Mouse (Mus musculus): Measurements from ENCODE around the gene Zfp648. TPM values are rescaled to one million over a fixed set of nuclear protein-coding genes. Genes with fewer than 3 reads are reported as not detected.

The Zfp648 gene
- 0.11 TPM in 1 of 2 replicates, not detected in the other for polyA plus RNA-seq (2014; fragmentation: Nextera tagmentation; extraction: Ambion mirVana)

DNA sequence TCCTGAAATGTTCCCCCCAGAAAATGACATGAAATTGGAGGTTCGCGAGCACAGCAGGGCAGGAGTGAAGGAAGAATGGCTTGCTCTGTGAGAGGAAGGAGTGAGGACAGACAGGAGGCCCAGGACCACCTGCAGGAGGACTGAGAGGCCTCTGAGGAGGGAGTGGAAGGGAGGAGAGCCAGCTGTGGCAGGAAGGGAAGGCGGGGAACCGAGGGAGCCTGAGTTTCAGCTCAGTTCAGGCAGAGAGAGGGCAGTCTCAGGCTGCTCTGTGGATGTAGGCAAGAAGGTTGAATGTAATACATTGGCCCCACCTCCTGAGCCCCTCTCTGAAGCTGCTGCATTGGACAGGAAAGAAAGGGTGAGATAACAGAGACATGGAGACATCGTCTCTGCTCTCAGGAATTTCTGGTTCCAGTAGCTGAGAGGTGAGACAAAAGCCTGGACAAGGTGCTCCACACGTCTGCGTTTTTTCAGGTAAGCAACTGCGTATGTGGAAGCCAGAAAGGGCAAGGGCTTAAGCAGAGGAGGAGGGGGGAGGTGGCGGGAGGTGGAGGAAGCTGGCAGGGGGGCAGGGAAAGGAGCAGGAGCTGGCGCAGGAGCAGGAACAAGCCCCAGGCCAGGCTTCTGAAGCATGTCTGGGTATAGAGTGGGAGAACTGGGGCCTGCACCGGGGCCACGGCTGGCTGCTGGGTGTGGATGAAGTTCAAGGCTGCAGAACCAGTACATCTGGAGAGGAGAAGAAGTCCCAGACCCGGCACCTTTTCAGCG, at the start of gene Zfp648:
Gene Zfp648 (plus strand): TSS at position 233 of the 768 bp plus-strand sequence.
- WGBS: 38% methylated on average over 14 of the region's 14 CpGs
- H3K36me3 ChIP-seq (ENCODE audit: control insufficient read depth, insufficient read depth, low read length): no peaks in the 10 kb centered on the region
- peaks cover 4% of the 10 kb centered on the region; the same call in 1 of the 2 replicates for H3K4me1 ChIP-seq (replicated peaks; ENCODE audit: control insufficient read depth, insufficient read depth, low read length)
- peaks cover 24% of the 10 kb centered on the region for H3K27me3 ChIP-seq (ENCODE audit: control insufficient read depth, insufficient read depth, low read length)
- H3K27ac ChIP-seq (ENCODE audit: low read depth, low read length): no peak within 1 kb of the TSS
- H3K4me2 ChIP-seq (replicated peaks; ENCODE audit: low read depth, low read length): no peak within 1 kb of the TSS
- DNase-seq (ENCODE audit: low spot score): no peak
- no peaks in the 10 kb centered on the region for H3K9me3 ChIP-seq (ENCODE audit: control insufficient read depth, low read length)
- no peak within 1 kb of the TSS for H3K4me3 ChIP-seq (ENCODE audit: low read depth, low read length)
- no peak within 1 kb of the TSS for H3K9ac ChIP-seq (ENCODE audit: low read depth, low read length)
- ATAC-seq (ENCODE audit: low FRiP score): no peak

DNA sequence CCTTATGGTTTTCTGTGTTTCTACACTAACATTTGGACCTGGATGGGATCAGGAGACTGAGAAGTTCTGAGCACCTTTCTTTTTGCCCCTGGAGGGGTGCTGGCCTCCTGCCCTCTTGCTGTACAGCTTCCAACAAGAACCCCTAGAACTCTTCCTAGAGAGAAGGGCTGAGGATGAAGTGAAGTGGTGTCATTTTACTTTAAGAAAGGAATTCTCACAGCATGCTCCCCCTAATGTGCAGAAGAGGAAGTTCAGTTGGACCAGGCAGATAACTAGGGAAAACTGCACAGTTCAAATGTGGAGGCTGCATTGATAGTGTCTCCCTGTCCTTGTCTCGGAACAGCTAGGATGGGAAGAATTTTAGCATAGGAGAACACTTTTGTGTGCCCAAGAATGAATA, 48.4 kb upstream of the Zfp648 start:
- H3K9ac ChIP-seq (ENCODE audit: low read depth, low read length): no peak overlapping the region
- H3K4me2 ChIP-seq (replicated peaks; ENCODE audit: low read depth, low read length): no peak overlapping the region
- 93% methylated on average over 1 of the region's 1 CpGs for WGBS
- no peak for DNase-seq (ENCODE audit: low spot score)
- no peak overlapping the region for H3K27ac ChIP-seq (ENCODE audit: low read depth, low read length)
- H3K4me1 ChIP-seq (replicated peaks; ENCODE audit: control insufficient read depth, insufficient read depth, low read length): no peaks in the 10 kb centered on the region; the same call in 1 of the 2 replicates
- no peaks in the 10 kb centered on the region for H3K27me3 ChIP-seq (ENCODE audit: control insufficient read depth, insufficient read depth, low read length)
- no peak for ATAC-seq (ENCODE audit: low FRiP score)
- H3K9me3 ChIP-seq (ENCODE audit: control insufficient read depth, low read length): no peaks in the 10 kb centered on the region
- no peak overlapping the region for H3K4me3 ChIP-seq (ENCODE audit: low read depth, low read length)
- no peaks in the 10 kb centered on the region for H3K36me3 ChIP-seq (ENCODE audit: control insufficient read depth, insufficient read depth, low read length)

DNA sequence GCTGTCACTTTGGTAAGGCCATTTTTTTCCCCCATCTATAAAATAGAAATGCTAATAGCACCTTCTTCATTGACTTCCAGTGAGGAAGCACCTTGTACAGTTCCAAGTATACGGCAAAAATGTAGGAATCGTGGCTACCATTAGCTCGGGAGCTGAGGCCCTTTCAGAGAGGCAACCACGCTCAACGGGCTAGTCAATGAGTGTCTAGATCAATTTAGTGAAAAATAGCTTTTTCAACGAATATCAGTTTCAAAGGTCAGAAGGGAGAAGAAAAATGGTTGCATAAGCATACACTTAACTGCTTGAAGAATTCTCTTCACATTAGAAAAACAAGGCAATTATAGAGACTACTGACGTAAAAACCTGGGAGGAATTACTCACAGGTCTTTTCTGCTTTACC, 47.2 kb upstream of the Zfp648 start:
- DNase-seq (ENCODE audit: low spot score): no peak
- no peak overlapping the region for H3K27ac ChIP-seq (ENCODE audit: low read depth, low read length)
- ATAC-seq (ENCODE audit: low FRiP score): no peak
- H3K4me1 ChIP-seq (replicated peaks; ENCODE audit: control insufficient read depth, insufficient read depth, low read length): no peaks in the 10 kb centered on the region; the same call in 1 of the 2 replicates
- no peaks in the 10 kb centered on the region for H3K36me3 ChIP-seq (ENCODE audit: control insufficient read depth, insufficient read depth, low read length)
- H3K27me3 ChIP-seq (ENCODE audit: control insufficient read depth, insufficient read depth, low read length): no peaks in the 10 kb centered on the region
- H3K4me3 ChIP-seq (ENCODE audit: low read depth, low read length): no peak overlapping the region
- no peaks in the 10 kb centered on the region for H3K9me3 ChIP-seq (ENCODE audit: control insufficient read depth, low read length)
- H3K4me2 ChIP-seq (replicated peaks; ENCODE audit: low read depth, low read length): no peak overlapping the region
- WGBS: 90% methylated on average over 7 of the region's 7 CpGs
- no peak overlapping the region for H3K9ac ChIP-seq (ENCODE audit: low read depth, low read length)

DNA sequence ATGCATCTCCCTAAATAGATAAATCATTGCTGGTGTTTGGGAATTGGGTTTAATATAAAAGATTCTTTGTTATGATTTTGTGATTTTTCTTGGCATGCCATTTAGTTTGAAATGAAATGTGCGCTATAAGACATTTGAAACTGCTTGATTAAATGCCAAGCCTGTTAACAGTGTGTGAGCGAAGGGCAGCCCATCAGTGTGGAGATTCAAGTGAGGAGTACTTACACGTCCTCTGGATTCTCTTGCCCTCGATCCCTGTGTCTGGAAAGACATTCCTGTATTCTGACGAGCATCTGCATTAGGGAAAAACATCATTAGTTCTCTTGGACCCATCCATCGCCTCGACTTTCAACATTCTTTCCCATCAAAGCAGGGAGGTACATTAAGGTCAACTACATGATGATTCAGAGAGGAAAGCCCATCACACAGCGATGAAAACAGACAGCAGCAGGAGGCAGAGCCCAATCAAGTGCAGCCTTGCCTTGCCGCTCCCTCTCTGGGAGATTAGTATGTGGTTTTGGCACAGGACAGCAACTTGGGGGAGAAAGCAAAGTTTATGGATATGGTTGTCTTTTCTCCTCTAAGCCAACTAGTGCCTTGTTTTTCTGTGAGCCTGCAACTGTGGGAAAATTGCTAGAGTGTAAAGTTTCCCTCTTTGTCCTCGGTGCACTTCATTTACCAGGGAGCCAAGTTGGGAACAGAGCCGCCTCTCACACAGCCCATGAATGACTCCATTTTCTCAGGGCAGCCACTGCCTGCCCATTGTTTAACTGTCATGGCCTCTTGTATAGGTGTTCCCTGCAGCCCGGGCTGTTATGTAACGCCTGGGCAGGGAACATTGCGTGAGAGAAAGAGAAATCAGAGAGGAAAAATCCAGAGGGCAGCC, 44.6 kb upstream of the Zfp648 start:
- Histone ChIP-seq H3K9ac (ENCODE audit: low read depth, low read length) (no peak overlapping the region), H3K9me3 (ENCODE audit: control insufficient read depth, low read length) (no peaks in the 10 kb centered on the region), H3K27ac (ENCODE audit: low read depth, low read length) (peak overlapping the region; percentile 75), H3K4me3 (ENCODE audit: low read depth, low read length) (no peak overlapping the region), H3K27me3 (ENCODE audit: control insufficient read depth, insufficient read depth, low read length) (no peaks in the 10 kb centered on the region), H3K4me2 (replicated peaks; ENCODE audit: low read depth, low read length) (no peak overlapping the region), H3K4me1 (replicated peaks; ENCODE audit: control insufficient read depth, insufficient read depth, low read length) (no peaks in the 10 kb centered on the region; the same call in 1 of the 2 replicates), H3K36me3 (ENCODE audit: control insufficient read depth, insufficient read depth, low read length) (no peaks in the 10 kb centered on the region)
- ATAC-seq (ENCODE audit: low FRiP score) (peak; percentile 82), DNase-seq (ENCODE audit: low spot score) (peak; percentile 33)
- WGBS: 53% methylated on average over 14 of the region's 14 CpGs

DNA sequence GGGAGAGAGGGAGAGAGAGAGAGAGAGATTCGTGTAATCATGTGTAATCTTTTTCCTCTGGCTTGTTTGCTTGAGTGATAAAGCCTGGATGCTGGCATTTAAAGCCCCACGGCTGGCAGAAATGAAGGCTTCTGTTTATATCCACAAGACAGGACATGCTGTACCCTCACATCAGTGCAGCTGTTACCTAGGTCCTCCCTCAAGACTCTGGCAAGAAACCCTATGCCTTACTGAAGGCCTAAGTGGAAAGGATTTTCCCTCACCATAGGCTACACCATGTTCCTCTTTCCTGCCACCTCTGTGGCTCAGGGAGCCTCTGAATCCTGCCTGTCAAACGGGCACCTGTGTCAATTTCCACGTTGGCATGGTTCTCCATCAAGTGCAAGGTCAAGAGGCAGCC, 43.9 kb upstream of the Zfp648 start:
- WGBS: 67% methylated on average over 4 of the region's 4 CpGs

DNA sequence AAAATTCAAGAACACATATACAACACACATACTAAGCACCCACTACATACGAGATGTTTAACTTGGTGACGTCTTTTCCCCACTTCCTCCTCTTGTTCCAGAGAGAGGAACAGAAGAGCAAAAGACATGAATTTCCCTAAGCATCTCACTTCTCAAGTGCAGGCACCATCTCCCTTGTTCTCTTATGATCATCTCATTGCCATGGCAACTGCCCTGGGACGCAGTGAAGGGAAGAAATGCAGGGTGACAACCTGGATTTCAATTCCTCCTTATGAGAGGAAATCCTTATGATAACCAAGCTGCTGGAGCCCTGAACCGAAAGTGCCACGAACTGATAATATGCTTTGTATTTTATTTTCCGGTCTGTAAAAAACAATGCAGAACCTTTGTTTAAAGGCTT, 33.3 kb upstream of the Zfp648 start:
- DNase-seq (ENCODE audit: low spot score) (no peak), ATAC-seq (ENCODE audit: low FRiP score) (no peak)
- no peaks in the 10 kb centered on the region for H3K36me3 ChIP-seq (ENCODE audit: control insufficient read depth, insufficient read depth, low read length)
- H3K27ac ChIP-seq (ENCODE audit: low read depth, low read length): no peak overlapping the region
- H3K4me2 ChIP-seq (replicated peaks; ENCODE audit: low read depth, low read length): no peak overlapping the region
- 90% methylated on average over 6 of the region's 6 CpGs for WGBS
- H3K9ac ChIP-seq (ENCODE audit: low read depth, low read length): no peak overlapping the region
- H3K4me3 ChIP-seq (ENCODE audit: low read depth, low read length): no peak overlapping the region
- no peaks in the 10 kb centered on the region for H3K9me3 ChIP-seq (ENCODE audit: control insufficient read depth, low read length)
- no peaks in the 10 kb centered on the region for H3K27me3 ChIP-seq (ENCODE audit: control insufficient read depth, insufficient read depth, low read length)
- no peaks in the 10 kb centered on the region for H3K4me1 ChIP-seq (replicated peaks; ENCODE audit: control insufficient read depth, insufficient read depth, low read length)

More for the DNA sequence above, 43.9 kb upstream of the Zfp648 start:
- no peak for DNase-seq (ENCODE audit: low spot score)
- H3K9ac ChIP-seq (ENCODE audit: low read depth, low read length): no peak overlapping the region
- H3K27ac ChIP-seq (ENCODE audit: low read depth, low read length): peak overlapping the region; percentile 54
- ATAC-seq (ENCODE audit: low FRiP score): 0 out of 2 replicates have a peak, but pooled peaks have one; percentile 35
- no peak overlapping the region for H3K4me3 ChIP-seq (ENCODE audit: low read depth, low read length)
- H3K4me2 ChIP-seq (replicated peaks; ENCODE audit: low read depth, low read length): no peak overlapping the region
- no peaks in the 10 kb centered on the region for H3K36me3 ChIP-seq (ENCODE audit: control insufficient read depth, insufficient read depth, low read length)
- no peaks in the 10 kb centered on the region for H3K9me3 ChIP-seq (ENCODE audit: control insufficient read depth, low read length)
- H3K27me3 ChIP-seq (ENCODE audit: control insufficient read depth, insufficient read depth, low read length): no peaks in the 10 kb centered on the region
- H3K4me1 ChIP-seq (replicated peaks; ENCODE audit: control insufficient read depth, insufficient read depth, low read length): no peaks in the 10 kb centered on the region; the same call in 1 of the 2 replicates

DNA sequence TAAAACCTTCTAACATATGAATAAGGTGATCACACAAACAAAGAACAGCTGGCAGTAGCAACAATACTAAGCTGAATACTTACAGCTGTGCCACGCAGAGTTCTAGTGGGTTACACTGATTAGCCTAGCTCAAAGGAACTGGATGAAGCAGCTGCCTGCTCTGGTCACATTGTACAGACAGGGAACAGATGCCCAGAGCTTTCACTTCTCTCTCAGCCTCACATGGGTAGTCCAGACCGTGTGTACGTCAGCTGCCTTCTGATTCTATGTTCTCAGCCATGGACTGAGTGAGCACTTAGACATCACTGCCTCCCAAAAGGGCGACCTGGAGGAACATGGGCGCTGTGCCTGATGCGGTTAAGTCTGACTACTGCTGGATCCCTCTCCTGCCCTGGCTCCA, 25.7 kb upstream of the Zfp648 start:
- DNase-seq (ENCODE audit: low spot score) (no peak), ATAC-seq (ENCODE audit: low FRiP score) (no peak)
- Histone ChIP-seq H3K36me3 (ENCODE audit: control insufficient read depth, insufficient read depth, low read length) (no peaks in the 10 kb centered on the region), H3K4me1 (replicated peaks; ENCODE audit: control insufficient read depth, insufficient read depth, low read length) (no peaks in the 10 kb centered on the region), H3K27ac (ENCODE audit: low read depth, low read length) (no peak overlapping the region), H3K9me3 (ENCODE audit: control insufficient read depth, low read length) (no peaks in the 10 kb centered on the region), H3K9ac (ENCODE audit: low read depth, low read length) (no peak overlapping the region), H3K4me2 (replicated peaks; ENCODE audit: low read depth, low read length) (no peak overlapping the region), H3K27me3 (ENCODE audit: control insufficient read depth, insufficient read depth, low read length) (no peaks in the 10 kb centered on the region), H3K4me3 (ENCODE audit: low read depth, low read length) (no peak overlapping the region)
- 84% methylated on average over 6 of the region's 6 CpGs for WGBS

DNA sequence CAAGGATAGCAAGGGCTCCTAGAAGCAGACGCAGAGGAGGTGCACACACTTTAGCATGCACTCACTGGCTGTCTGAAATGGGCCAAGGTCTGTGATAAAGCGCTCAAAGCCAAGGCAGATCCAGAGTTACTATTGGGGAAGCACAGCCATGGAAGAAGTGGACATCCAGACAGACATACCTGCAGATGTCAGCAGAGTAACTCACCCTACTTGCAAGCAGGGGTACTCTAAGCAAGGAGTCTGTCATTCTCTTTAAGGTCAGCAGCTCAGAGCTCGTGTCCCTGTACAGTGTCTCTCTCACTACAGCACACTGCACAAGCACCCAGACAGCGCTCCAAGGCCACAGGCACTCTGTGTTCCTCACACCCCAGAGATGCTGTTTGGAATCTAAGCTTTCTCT, 23.2 kb upstream of the Zfp648 start:
- no peak overlapping the region for H3K9ac ChIP-seq (ENCODE audit: low read depth, low read length)
- H3K27me3 ChIP-seq (ENCODE audit: control insufficient read depth, insufficient read depth, low read length): no peaks in the 10 kb centered on the region
- no peak for DNase-seq (ENCODE audit: low spot score)
- no peak overlapping the region for H3K27ac ChIP-seq (ENCODE audit: low read depth, low read length)
- no peak overlapping the region for H3K4me2 ChIP-seq (replicated peaks; ENCODE audit: low read depth, low read length)
- H3K36me3 ChIP-seq (ENCODE audit: control insufficient read depth, insufficient read depth, low read length): no peaks in the 10 kb centered on the region
- no peak for ATAC-seq (ENCODE audit: low FRiP score)
- whole genome bisulfite sequencing: 85% methylated on average over 4 of the region's 4 CpGs
- no peaks in the 10 kb centered on the region for H3K9me3 ChIP-seq (ENCODE audit: control insufficient read depth, low read length)
- no peaks in the 10 kb centered on the region for H3K4me1 ChIP-seq (replicated peaks; ENCODE audit: control insufficient read depth, insufficient read depth, low read length)
- no peak overlapping the region for H3K4me3 ChIP-seq (ENCODE audit: low read depth, low read length)
